Mouse (Mus musculus): Measurements from ENCODE around the gene Epha7.

DNA sequence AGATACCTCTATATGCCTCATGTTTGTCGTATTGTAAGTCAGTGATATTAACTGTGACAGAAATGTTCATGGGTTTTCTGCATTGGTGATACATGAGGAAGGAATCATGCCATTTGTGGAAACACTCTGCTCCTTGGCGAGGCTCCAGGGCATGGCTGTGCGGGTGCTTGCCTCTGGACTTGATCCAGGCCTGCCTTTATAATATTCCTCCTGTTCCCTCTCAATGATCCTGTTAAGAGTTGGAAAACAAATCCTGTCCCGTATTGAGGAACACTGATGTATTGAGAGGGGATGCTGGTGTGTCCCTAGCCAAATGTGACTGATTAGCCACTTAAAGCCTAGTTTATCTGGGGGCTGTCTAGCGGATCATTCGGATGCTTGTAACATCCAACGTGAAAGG is 11.7 kb downstream of the Epha7 start:
- TF ChIP-seq CTCF (IDR thresholded peaks at IDR 0.05; ENCODE audit: low read depth) (no peak), EP300 (IDR thresholded peaks at IDR 0.05; ENCODE audit: low read depth) (no peak)

Measured in heart, postnatal 0 days (tissue).